Mouse (Mus musculus): Measurements from ENCODE around the gene Snx4. TPM values are rescaled to one million over a fixed set of nuclear protein-coding genes. Genes with fewer than 3 reads are reported as not detected.
A peak's percentile ranks its signal among the peaks of the same experiment; 100 is the strongest.
"Not testable (repeated sequence)": the region's sequence is repeated elsewhere in the genome, so short reads cannot be mapped to it uniquely, and the experiment has no call there.

Snx4 gene
- total RNA-seq (2021), result 10 to 100 TPM; 28.0 to 28.6 TPM
- long read RNA-seq, transcript Snx4-201 (14 exons, 3,161 nt), result major isoform, 41 of 50 reads
- long read RNA-seq, partial matches to known transcripts, result 1 of 50 reads
- long read RNA-seq, other reads (novel, unspliced or antisense), result 8 of 50 reads

GRCm38 (mm10) chr16:33251194-33252051 lies at the start of gene Snx4:
Gene Snx4 (plus strand): TSS chr16:33251442.
- DNase-seq (ENCODE audit: low spot score in 2 of 2), result peak; percentile 84 to 94

- DNase-seq (ENCODE audit: low spot score in 2 of 2), result no peak
These were observed 40.4 kb upstream of the Snx4 start for GRCm38 (mm10) chr16:33210812-33211211.

- DNase-seq (ENCODE audit: low spot score in 2 of 2), result no peak
These were observed 34.8 kb upstream of the Snx4 start for GRCm38 (mm10) chr16:33216313-33217003.

GRCm38 (mm10) chr16:33217553-33218085 lies 33.6 kb upstream of the Snx4 start:
- DNase-seq (ENCODE audit: low spot score in 2 of 2), result not testable (repeated sequence)

GRCm38 (mm10) chr16:33222482-33222881 lies 28.8 kb upstream of the Snx4 start:
- DNase-seq (ENCODE audit: low spot score in 2 of 2), result no peak

GRCm38 (mm10) chr16:33224381-33224780 lies 26.9 kb upstream of the Snx4 start:
- no peak for DNase-seq (ENCODE audit: low spot score in 2 of 2)

- no peak for DNase-seq (ENCODE audit: low spot score in 2 of 2)
These were observed 17.1 kb upstream of the Snx4 start for GRCm38 (mm10) chr16:33234128-33234527.

GRCm38 (mm10) chr16:33236151-33236550 lies 15.1 kb upstream of the Snx4 start:
- DNase-seq (ENCODE audit: low spot score in 2 of 2), result no peak

GRCm38 (mm10) chr16:33239305-33239704 lies 11.9 kb upstream of the Snx4 start:
- no peak for DNase-seq (ENCODE audit: low spot score in 2 of 2)

GRCm38 (mm10) chr16:33242046-33242445 lies 9.2 kb upstream of the Snx4 start:
- no peak for DNase-seq (ENCODE audit: low spot score in 2 of 2)

- DNase-seq (ENCODE audit: low spot score in 2 of 2), result no peak
These were observed 7.0 kb upstream of the Snx4 start for GRCm38 (mm10) chr16:33244136-33244691.

GRCm38 (mm10) chr16:33244933-33245470 lies 6.2 kb upstream of the Snx4 start:
- DNase-seq (ENCODE audit: low spot score in 2 of 2), result no peak

GRCm38 (mm10) chr16:33246526-33246925 lies 4.7 kb upstream of the Snx4 start:
- no peak for DNase-seq (ENCODE audit: low spot score in 2 of 2)

- no peak for DNase-seq (ENCODE audit: low spot score in 2 of 2)
These were observed 4.2 kb upstream of the Snx4 start for GRCm38 (mm10) chr16:33247006-33247405.

GRCm38 (mm10) chr16:33250651-33251120 lies 556 bp upstream of the Snx4 start:
- no peak for DNase-seq (ENCODE audit: low spot score in 2 of 2)

GRCm38 (mm10) chr16:33255601-33256000 lies 4.4 kb downstream of the Snx4 start:
- no peak for DNase-seq (ENCODE audit: low spot score in 2 of 2)

- no peak for DNase-seq (ENCODE audit: low spot score in 2 of 2)
These were observed 7.3 kb downstream of the Snx4 start for GRCm38 (mm10) chr16:33258530-33258929.

- DNase-seq (ENCODE audit: low spot score in 2 of 2), result no peak
These were observed 8.6 kb downstream of the Snx4 start for GRCm38 (mm10) chr16:33259824-33260223.

GRCm38 (mm10) chr16:33260825-33261224 lies 9.6 kb downstream of the Snx4 start:
- no peak for DNase-seq (ENCODE audit: low spot score in 2 of 2)

- DNase-seq (ENCODE audit: low spot score in 2 of 2), result no peak
These were observed 10.4 kb downstream of the Snx4 start for GRCm38 (mm10) chr16:33261584-33262061.

GRCm38 (mm10) chr16:33262096-33262495 lies 10.9 kb downstream of the Snx4 start:
- DNase-seq (ENCODE audit: low spot score in 2 of 2), result no peak

Measured in layer of hippocampus, adult 18-20 months (tissue).